Mouse (Mus musculus): ENCODE results near the gene Tmem199.
A peak's percentile ranks its signal among the peaks of the same experiment; 100 is the strongest.

Gene Tmem199

GRCm38 (mm10) chr11:78523241-78523955 lies 11.4 kb upstream of the Tmem199 start:
- DNase-seq: peak; percentile 58

GRCm38 (mm10) chr11:78522481-78522997 lies 10.6 kb upstream of the Tmem199 start:
- DNase-seq: peak; percentile 49

GRCm38 (mm10) chr11:78521880-78522279 lies 9.9 kb upstream of the Tmem199 start:
- no peak for DNase-seq

- no peak for DNase-seq
Measured at GRCm38 (mm10) chr11:78518931-78519330, 7.0 kb upstream of the Tmem199 start.

- DNase-seq: no peak
Measured at GRCm38 (mm10) chr11:78515549-78516325, 3.8 kb upstream of the Tmem199 start.

DNA sequence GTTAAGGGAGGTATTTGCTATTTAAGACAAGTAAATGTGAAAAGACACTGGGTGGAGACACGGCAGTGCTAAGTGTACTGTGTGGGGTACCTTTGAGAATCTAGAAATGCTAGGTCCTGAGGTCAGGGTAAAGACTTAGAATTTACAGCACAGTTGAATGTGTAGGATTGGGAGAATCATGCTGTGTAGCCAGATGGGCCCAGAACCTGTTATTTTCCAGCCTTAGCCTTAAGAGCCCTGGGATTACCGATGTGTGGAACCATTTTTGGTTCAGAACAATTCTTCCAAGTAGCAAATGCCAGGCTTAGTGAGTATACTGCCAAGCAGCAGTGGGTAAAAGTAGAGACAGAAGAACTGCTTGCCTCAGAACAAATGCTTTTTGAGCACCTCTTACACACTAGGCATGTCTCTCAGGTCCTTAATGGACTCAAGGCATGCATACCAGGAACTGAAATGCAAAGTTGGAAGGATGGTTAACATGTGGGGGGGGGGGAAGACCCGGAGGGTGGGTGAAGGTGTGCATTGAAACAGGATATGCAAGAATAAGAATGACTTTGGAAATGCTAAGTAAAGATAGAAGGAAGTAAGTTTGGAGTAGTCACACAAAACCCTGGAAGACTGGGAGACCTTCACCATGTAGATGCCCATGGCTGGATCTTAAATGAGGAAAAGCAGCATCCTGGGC lies 1.3 kb upstream of the Tmem199 start:
- DNase-seq: no peak

DNA sequence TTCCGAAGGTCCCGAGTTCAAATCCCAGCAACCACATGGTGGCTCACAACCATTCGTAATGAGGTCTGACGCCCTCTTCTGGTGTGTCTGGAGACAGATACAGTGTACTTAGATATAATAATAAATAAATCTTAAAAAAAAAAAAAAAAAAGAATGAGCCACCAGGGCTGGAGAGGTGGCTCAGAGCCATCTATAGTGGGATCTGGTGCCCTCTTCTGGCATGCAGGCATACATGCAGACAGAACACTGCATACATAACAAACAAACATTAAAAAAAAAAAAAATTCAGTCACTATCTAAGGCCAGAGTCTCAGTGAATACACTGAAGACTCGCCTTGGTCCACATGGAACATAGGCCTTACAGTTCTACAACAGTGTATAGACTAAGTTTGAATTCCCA lies 2.8 kb downstream of the Tmem199 start:
- DNase-seq: peak; percentile 47

DNA sequence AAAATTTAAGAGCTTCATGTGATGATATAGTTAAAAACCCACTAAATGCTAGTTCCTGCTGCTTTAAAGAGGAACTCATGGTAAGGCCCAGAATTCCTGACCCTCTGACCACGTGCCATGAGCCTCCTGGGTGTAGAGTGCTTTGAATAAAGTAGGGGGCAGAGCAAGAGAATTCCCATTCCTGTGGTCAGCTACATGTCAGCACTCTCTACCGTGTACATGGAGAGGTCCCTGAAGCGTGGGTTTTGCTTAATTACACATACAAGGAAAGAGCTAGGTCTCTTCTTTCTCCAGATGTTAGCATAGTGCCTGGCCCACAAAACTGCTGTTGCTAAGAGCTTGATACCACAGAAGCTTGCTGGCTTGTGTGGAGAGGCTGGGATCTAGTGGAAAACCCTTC lies 6.5 kb downstream of the Tmem199 start:
- DNase-seq: no peak

- DNase-seq: no peak
Measured at GRCm38 (mm10) chr11:78502909-78503650, 8.9 kb downstream of the Tmem199 start, which contains the start of gene Sebox. Gene Sebox, plus strand, starts transcription at chr11:78503447.

DNA sequence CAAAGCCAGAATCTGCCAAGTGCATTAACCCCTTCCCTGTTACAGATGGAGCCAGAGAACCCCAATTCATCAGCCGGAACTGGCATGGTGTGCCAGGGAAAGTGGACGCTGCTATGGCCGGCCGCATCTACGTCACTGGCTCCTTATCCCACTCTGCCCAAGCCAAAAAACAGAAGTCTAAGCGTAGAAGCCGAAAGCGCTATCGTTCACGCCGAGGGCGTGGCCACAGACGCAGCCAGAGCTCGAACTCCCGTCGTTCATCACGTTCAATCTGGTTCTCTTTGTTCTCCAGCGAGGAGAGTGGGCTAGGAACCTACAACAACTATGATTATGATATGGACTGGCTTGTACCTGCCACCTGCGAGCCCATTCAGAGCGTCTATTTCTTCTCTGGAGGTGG lies 10.4 kb downstream of the Tmem199 start:
- no peak for DNase-seq

DNA sequence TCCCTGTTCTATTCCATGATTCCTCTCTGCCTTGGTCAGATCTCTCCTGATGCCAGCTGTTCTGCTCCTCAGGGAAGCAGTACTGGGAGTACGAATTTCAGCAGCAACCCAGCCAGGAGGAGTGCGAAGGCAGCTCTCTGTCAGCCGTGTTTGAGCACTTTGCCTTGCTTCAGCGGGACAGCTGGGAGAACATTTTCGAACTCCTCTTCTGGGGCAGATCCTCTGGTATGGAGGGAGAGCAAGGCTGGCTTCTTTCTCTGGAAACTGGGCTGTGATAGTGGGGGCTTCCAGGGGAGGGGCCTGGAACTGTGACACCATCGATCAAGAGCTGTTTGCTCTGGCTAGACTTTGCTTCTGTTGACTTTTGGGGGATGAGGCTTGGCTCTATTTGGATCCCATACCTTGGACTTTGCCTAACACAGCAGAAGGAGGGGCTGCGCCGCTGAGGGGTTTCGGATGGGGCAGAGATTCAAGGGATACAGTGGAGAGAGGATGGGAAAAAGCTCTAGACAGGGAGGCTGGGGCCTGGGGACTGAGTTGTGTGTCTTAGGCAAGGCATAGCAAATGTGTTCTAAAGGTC lies 11.3 kb downstream of the Tmem199 start:
- DNase-seq: no peak

DNA sequence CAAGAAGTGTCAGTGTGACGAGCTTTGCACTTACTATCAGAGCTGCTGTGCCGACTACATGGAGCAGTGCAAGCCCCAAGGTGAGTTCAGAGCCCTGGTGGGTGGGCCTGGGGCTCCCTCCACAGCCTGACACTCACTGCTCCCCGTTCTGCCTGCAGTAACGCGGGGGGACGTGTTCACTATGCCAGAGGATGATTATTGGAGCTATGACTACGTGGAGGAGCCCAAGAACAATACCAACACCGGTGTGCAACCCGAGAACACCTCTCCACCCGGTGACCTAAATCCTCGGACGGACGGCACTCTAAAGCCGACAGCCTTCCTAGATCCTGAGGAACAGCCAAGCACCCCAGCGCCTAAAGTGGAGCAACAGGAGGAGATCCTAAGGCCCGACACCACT lies 12.4 kb downstream of the Tmem199 start:
- no peak for DNase-seq

DNA sequence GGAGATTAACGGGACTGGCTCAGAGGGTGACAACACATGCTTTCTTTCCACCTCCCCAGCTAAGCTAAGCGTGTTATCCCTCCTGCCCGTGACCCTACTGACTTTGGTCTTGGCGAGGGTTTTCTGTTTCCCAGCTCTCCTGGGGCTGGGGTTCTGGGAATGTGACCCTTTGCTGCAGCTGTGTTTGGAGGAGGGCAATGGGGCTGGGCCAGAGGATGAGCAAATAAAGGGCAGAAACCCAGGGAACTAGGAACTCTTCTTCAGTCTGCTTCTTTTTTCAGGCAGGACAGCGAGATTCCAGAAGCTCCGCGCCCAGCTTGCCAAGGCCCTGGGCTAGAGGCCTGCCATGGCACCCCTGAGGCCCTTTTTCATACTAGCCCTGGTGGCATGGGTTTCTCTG lies 13.0 kb downstream of the Tmem199 start, which contains the start of gene Vtn:
Vtn (plus strand) TSS at position 88 of the 400 bp plus-strand sequence.
- DNase-seq: no peak

DNA sequence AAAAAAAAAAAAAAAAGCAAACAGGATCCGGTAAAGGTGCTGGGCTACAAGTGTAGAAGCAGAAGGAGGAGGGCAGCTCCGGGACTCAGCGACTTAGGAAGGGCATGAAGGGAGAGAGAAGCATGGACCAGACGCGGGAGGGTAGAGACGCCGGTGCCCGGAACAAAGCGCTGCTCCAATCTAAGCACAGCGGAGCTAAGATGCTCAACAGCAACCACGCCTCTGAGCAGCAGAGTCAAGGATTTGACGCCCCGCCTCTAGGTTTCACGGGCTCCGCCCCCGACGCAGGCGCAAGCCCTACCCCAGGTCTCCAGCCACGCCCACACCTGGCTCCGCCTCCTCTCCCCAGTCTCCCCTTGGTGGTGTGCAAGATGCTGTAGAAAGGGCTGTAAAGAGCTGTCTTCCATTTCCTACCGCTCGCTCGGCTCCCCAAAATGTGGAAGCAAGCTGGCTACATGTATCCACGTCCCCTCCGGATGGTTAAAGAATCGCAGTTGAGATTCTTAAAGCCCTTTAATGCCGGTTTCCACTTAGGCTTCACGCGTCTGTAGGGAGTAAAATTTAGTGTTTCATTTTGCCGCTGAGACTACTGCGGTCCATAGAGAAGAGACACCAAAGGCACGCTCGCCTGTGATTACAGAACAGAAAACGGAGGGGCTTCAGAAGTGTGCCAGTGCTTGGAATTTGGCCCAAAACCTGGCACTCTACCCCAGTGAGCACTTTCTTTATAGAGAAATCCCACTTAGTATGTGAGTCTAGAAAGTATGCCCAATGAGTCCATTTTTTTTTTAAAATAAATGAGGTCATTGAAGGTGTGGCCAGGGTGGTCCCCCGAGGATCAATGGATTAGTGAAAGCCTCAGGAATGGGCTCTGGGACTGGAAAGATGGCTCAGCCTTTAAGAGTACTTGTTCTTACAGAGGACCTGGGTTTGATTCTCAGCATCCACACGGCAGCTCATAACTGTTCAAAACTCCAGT lies 14.1 kb downstream of the Tmem199 start, which contains the start of gene Sarm1:
Sarm1 (minus strand) TSS at position 211 of the 979 bp plus-strand sequence.
- peak; percentile 95 for DNase-seq

DNA sequence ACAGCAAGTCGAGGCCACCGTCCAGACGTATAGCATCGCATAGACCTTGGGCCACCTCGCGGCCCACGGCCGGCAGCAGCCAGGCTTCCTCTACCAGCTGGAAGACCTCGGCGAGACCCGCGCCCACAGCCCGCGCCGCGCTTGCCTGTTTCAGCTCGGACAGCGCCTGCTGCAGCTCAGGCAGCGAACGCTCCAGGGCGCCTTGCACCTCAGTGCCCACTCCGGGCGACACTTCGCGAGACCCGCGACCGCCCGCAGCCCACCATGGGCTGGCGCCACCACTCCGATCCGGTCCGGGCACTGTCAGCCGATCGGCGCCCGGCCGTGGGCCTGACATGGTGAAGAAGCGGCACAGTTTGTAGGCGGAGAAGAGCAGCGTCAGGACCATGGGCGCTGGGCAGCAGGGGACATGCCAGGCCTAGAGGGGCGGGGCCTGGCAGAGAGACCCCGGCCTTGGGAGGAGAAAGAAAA lies 14.9 kb downstream of the Tmem199 start:
- DNase-seq: peak; percentile 33

GRCm38 (mm10) chr11:78495904-78496303 lies 16.1 kb downstream of the Tmem199 start:
- DNase-seq: peak; percentile 65

DNA sequence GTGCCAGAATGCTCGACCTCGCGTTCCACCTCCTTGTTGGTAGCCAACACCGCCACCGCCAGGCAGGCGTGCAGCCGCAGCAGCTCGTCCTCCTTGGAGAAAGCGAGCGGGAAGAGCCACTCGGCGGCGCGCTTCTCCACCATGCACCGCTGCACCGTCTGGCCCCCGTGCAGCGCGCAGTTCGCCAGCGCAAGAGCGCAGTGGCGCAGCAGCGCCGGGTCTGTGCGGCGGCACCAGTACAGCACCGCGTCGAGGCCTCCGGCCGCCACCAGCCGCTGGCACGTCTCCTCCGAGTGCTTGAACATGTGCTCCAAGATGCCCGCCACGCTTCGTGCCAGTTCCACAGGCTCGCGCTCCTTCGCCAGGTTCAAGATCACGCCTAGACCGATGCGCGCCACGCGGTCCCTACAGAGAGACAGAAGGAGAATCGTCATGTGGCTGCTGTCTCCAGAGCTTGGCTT lies 21.2 kb downstream of the Tmem199 start:
- DNase-seq: no peak

DNA sequence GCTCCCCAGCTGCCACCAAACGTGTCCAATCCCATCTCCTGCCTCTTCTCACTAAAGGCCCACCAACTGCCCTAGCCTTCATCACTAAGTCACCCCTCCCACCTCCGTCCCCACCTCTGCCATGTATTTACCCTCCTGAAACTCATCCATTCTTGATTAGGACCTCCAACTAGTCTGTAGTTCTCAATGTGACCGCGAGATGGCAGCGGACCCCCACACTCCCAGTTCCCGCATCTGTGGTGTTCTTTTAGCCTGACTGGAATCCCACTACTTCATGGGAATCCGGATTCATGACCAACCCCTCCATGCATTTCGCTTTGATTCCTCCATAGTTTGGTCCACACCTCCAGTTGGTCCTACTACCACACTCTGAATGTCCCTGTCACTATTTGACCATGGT lies 23.8 kb downstream of the Tmem199 start:
- DNase-seq: peak; percentile 81

DNA sequence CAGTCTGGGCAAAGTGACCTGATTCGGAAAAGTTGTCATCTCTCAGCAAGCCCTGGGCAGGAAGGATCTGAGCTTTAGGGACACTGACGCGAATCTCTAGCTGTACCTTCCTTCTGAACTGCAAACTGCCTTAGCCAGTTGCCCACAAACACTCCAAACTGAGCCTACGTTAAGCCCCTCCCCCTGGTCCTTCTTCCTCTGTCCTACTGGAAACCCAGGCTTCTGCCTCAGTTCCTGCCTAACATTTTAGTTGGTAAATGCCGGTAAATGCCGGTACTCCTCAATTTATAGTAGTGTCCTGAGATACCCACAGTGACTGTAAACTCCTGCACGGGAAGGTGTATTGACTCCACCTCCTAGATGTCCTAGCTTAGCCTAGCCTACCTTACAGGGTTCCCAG lies 28.3 kb downstream of the Tmem199 start:
- DNase-seq: no peak

- DNase-seq: no peak
Measured at GRCm38 (mm10) chr11:78475289-78475688, 36.7 kb downstream of the Tmem199 start.

Data from lung, postnatal 10 days (tissue).